Mouse (Mus musculus): ENCODE measurements around the gene Mtmr4. TPM values are rescaled to one million over a fixed set of nuclear protein-coding genes. Genes with fewer than 3 reads are reported as not detected.
A peak's percentile ranks its signal among the peaks of the same experiment; 100 is the strongest.

Mtmr4 gene
- polyA plus RNA-seq, 1 experiment from 2014 or later: 31.5 TPM

- 68% methylated on average over 1 of the region's 1 CpGs for WGBS
- DNase-seq (ENCODE audit: low spot score) (no peak), ATAC-seq (replicated peaks; ENCODE audit: low FRiP score) (no peak)
- peaks cover 17% of the 10 kb centered on the region for H3K4me1 ChIP-seq (replicated peaks; ENCODE audit: control insufficient read depth, insufficient read depth, low read length)
- no peak overlapping the region; the same call in 1 of the 2 replicates for H3K9ac ChIP-seq (ENCODE audit: low read depth, low read length)
- no peaks in the 10 kb centered on the region for H3K9me3 ChIP-seq (ENCODE audit: control insufficient read depth, low read length)
- peak overlapping the region; percentile 98 for H3K4me2 ChIP-seq
- no peaks in the 10 kb centered on the region for H3K27me3 ChIP-seq (replicated peaks; ENCODE audit: control insufficient read depth, insufficient read depth, low read length)
- H3K27ac ChIP-seq (ENCODE audit: low read depth, low read length): no peak overlapping the region
- no peaks in the 10 kb centered on the region for H3K36me3 ChIP-seq (ENCODE audit: control insufficient read depth, insufficient read depth, low read length)
- no peak overlapping the region for H3K4me3 ChIP-seq (ENCODE audit: low read depth, low read length)
These were observed 12.2 kb upstream of the Mtmr4 start for GRCm38 (mm10) chr11:87579713-87580112.

- peaks cover 17% of the 10 kb centered on the region for H3K4me1 ChIP-seq (replicated peaks; ENCODE audit: control insufficient read depth, insufficient read depth, low read length)
- no peaks in the 10 kb centered on the region for H3K9me3 ChIP-seq (ENCODE audit: control insufficient read depth, low read length)
- no peak overlapping the region for H3K4me3 ChIP-seq (ENCODE audit: low read depth, low read length)
- ATAC-seq (replicated peaks; ENCODE audit: low FRiP score) (no peak), DNase-seq (ENCODE audit: low spot score) (no peak)
- no peak overlapping the region for H3K9ac ChIP-seq (ENCODE audit: low read depth, low read length)
- no peaks in the 10 kb centered on the region for H3K36me3 ChIP-seq (ENCODE audit: control insufficient read depth, insufficient read depth, low read length)
- H3K4me2 ChIP-seq: no peak overlapping the region
- no peaks in the 10 kb centered on the region for H3K27me3 ChIP-seq (replicated peaks; ENCODE audit: control insufficient read depth, insufficient read depth, low read length)
- 58% methylated on average over 10 of the region's 10 CpGs for WGBS
- H3K27ac ChIP-seq (ENCODE audit: low read depth, low read length): no peak overlapping the region
These were observed 11.3 kb upstream of the Mtmr4 start for GRCm38 (mm10) chr11:87580543-87581085.

GRCm38 (mm10) chr11:87581161-87581865, 10.6 kb upstream of the Mtmr4 start:
- no peak for ATAC-seq (replicated peaks; ENCODE audit: low FRiP score)
- no peaks in the 10 kb centered on the region for H3K9me3 ChIP-seq (ENCODE audit: control insufficient read depth, low read length)
- H3K27ac ChIP-seq (ENCODE audit: low read depth, low read length): no peak overlapping the region
- H3K27me3 ChIP-seq (replicated peaks; ENCODE audit: control insufficient read depth, insufficient read depth, low read length): no peaks in the 10 kb centered on the region
- peaks cover 17% of the 10 kb centered on the region for H3K4me1 ChIP-seq (replicated peaks; ENCODE audit: control insufficient read depth, insufficient read depth, low read length)
- H3K4me3 ChIP-seq (ENCODE audit: low read depth, low read length): no peak overlapping the region
- H3K9ac ChIP-seq (ENCODE audit: low read depth, low read length): no peak overlapping the region
- no peak overlapping the region for H3K4me2 ChIP-seq
- no peaks in the 10 kb centered on the region for H3K36me3 ChIP-seq (ENCODE audit: control insufficient read depth, insufficient read depth, low read length)
- DNase-seq (ENCODE audit: low spot score): no peak
- 84% methylated on average over 12 of the region's 12 CpGs for WGBS

GRCm38 (mm10) chr11:87581933-87582710, 9.8 kb upstream of the Mtmr4 start:
- Histone ChIP-seq H3K4me3 (ENCODE audit: low read depth, low read length) (no peak overlapping the region), H3K36me3 (ENCODE audit: control insufficient read depth, insufficient read depth, low read length) (no peaks in the 10 kb centered on the region), H3K4me1 (replicated peaks; ENCODE audit: control insufficient read depth, insufficient read depth, low read length) (peaks cover 17% of the 10 kb centered on the region), H3K9ac (ENCODE audit: low read depth, low read length) (no peak overlapping the region), H3K4me2 (no peak overlapping the region), H3K27me3 (replicated peaks; ENCODE audit: control insufficient read depth, insufficient read depth, low read length) (no peaks in the 10 kb centered on the region), H3K27ac (ENCODE audit: low read depth, low read length) (no peak overlapping the region), H3K9me3 (ENCODE audit: control insufficient read depth, low read length) (no peaks in the 10 kb centered on the region)
- WGBS: 75% methylated on average over 8 of the region's 8 CpGs
- DNase-seq (ENCODE audit: low spot score) (no peak), ATAC-seq (replicated peaks; ENCODE audit: low FRiP score) (no peak)

GRCm38 (mm10) chr11:87583291-87584034, 8.5 kb upstream of the Mtmr4 start:
- Histone ChIP-seq H3K4me1 (replicated peaks; ENCODE audit: control insufficient read depth, insufficient read depth, low read length) (peaks cover 13% of the 10 kb centered on the region), H3K4me3 (ENCODE audit: low read depth, low read length) (no peak overlapping the region), H3K36me3 (ENCODE audit: control insufficient read depth, insufficient read depth, low read length) (no peaks in the 10 kb centered on the region), H3K27me3 (replicated peaks; ENCODE audit: control insufficient read depth, insufficient read depth, low read length) (no peaks in the 10 kb centered on the region), H3K4me2 (no peak overlapping the region), H3K9me3 (ENCODE audit: control insufficient read depth, low read length) (no peaks in the 10 kb centered on the region), H3K27ac (ENCODE audit: low read depth, low read length) (no peak overlapping the region), H3K9ac (ENCODE audit: low read depth, low read length) (no peak overlapping the region)
- ATAC-seq (replicated peaks; ENCODE audit: low FRiP score) (no peak), DNase-seq (ENCODE audit: low spot score) (no peak)
- WGBS: 75% methylated on average over 6 of the region's 6 CpGs

GRCm38 (mm10) chr11:87584711-87585505, 7.1 kb upstream of the Mtmr4 start:
- Histone ChIP-seq H3K4me1 (replicated peaks; ENCODE audit: control insufficient read depth, insufficient read depth, low read length) (peaks cover 2% of the 10 kb centered on the region), H3K27me3 (replicated peaks; ENCODE audit: control insufficient read depth, insufficient read depth, low read length) (no peaks in the 10 kb centered on the region), H3K4me3 (ENCODE audit: low read depth, low read length) (no peak overlapping the region), H3K9me3 (ENCODE audit: control insufficient read depth, low read length) (no peaks in the 10 kb centered on the region), H3K9ac (ENCODE audit: low read depth, low read length) (no peak overlapping the region), H3K27ac (ENCODE audit: low read depth, low read length) (no peak overlapping the region), H3K4me2 (no peak overlapping the region), H3K36me3 (ENCODE audit: control insufficient read depth, insufficient read depth, low read length) (no peaks in the 10 kb centered on the region)
- ATAC-seq (replicated peaks; ENCODE audit: low FRiP score): no peak
- WGBS: 81% methylated on average over 10 of the region's 10 CpGs
- DNase-seq (ENCODE audit: low spot score): no peak

GRCm38 (mm10) chr11:87587211-87587874, 4.6 kb upstream of the Mtmr4 start:
- H3K9ac ChIP-seq (ENCODE audit: low read depth, low read length): no peak overlapping the region
- WGBS: 90% methylated on average over 5 of the region's 5 CpGs
- H3K27me3 ChIP-seq (replicated peaks; ENCODE audit: control insufficient read depth, insufficient read depth, low read length): no peaks in the 10 kb centered on the region
- peaks cover 10% of the 10 kb centered on the region for H3K4me1 ChIP-seq (replicated peaks; ENCODE audit: control insufficient read depth, insufficient read depth, low read length)
- H3K4me2 ChIP-seq: no peak overlapping the region
- H3K9me3 ChIP-seq (ENCODE audit: control insufficient read depth, low read length): no peaks in the 10 kb centered on the region
- ATAC-seq (replicated peaks; ENCODE audit: low FRiP score): no peak
- H3K36me3 ChIP-seq (ENCODE audit: control insufficient read depth, insufficient read depth, low read length): no peaks in the 10 kb centered on the region
- no peak overlapping the region for H3K27ac ChIP-seq (ENCODE audit: low read depth, low read length)
- no peak overlapping the region for H3K4me3 ChIP-seq (ENCODE audit: low read depth, low read length)
- no peak for DNase-seq (ENCODE audit: low spot score)
